Mouse (Mus musculus) heart, adult 2 months (tissue): ENCODE results near the gene Upk1b.

Source experiments
- CTCF ChIP-seq: fragments of 200-600 bp; IDR thresholded peaks from 2 replicates; pipeline ENCODE4 v1.8.1; 2022; ENCODE audit warnings: antibody characterized with exemption, mild to moderate bottlenecking, moderate library complexity
- POLR2A ChIP-seq: fragments of 200-500 bp; IDR thresholded peaks from 2 replicates; pipeline ENCODE4 v1.6.1; 2011; ENCODE audit warnings: mild to moderate bottlenecking, low read depth, low read length, control low read depth; ENCODE audit not compliant: insufficient read depth

- TF ChIP-seq CTCF (no peak), POLR2A (no peak)
These were observed 29.0 kb downstream of the Upk1b start for GRCm38 (mm10) chr16:38771145-38771544.
